Mouse (Mus musculus) heart, postnatal 10 days (tissue): ENCODE results near the gene Exoc3. TPM values are rescaled to one million over a fixed set of nuclear protein-coding genes. Genes with fewer than 3 reads are reported as not detected.

ENCODE experiments used
- DNase-seq, 2 experiments: peaks; one replicate each; pipeline ENCODE4 v3.0.0; 2021
- intact Hi-C: fragments of 180-260 bp; cut with DNase I; formaldehyde crosslinking; loops from one replicate; pipeline ENCODE4 v1.15.1; 2025
- total RNA-seq, 2 experiments: library from RNA; stranded (reverse); gene quantifications; 2 replicates each; pipeline ENCODE4 v1.2.3; 2021

The Exoc3 gene
- total RNA-seq, result 10 to 100 TPM; 54.4 to 57.3 TPM

- DNase-seq, result peak; percentile 94 to 95
- intact Hi-C loops, result loop anchor here (2.0 to 5.0 kb wide), 2 partner anchors 39 to 238 kb away; no protein-coding TSS in a partner anchor
Observed at GRCm38 (mm10) chr13:74208317-74208985, at the start of gene Exoc3. Gene Exoc3, minus strand, starts transcription at chr13:74208732.

- peak in 1 of 2 experiments; percentile 24 for DNase-seq
- intact Hi-C loops, result loop anchor here (5.0 kb wide), 1 partner anchor 39 kb away; the partner anchor contains the start of gene Exoc3
Observed at GRCm38 (mm10) chr13:74246494-74246893, 38.0 kb upstream of the Exoc3 start.

GRCm38 (mm10) chr13:74245899-74246231 is 37.3 kb upstream of the Exoc3 start:
- intact Hi-C loops, result loop anchor here (5.0 kb wide), 1 partner anchor 39 kb away; the partner anchor contains the start of gene Exoc3
- no peak for DNase-seq

GRCm38 (mm10) chr13:74245214-74245898 is 36.8 kb upstream of the Exoc3 start:
- intact Hi-C loops, result loop anchor here (5.0 kb wide), 1 partner anchor 38 kb away; the partner anchor contains the start of gene Exoc3
- DNase-seq, result peak; percentile 82 to 85

GRCm38 (mm10) chr13:74237574-74237973 is 29.0 kb upstream of the Exoc3 start:
- intact Hi-C loops, result no loop called here
- no peak for DNase-seq

- intact Hi-C loops, result no loop called here
- peak in 1 of 2 experiments; percentile 8 for DNase-seq
Observed at GRCm38 (mm10) chr13:74220659-74221058, 12.1 kb upstream of the Exoc3 start.

GRCm38 (mm10) chr13:74218441-74218840 is 9.9 kb upstream of the Exoc3 start:
- intact Hi-C loops, result no loop called here
- no peak for DNase-seq

GRCm38 (mm10) chr13:74208986-74209345 is 434 bp upstream of the Exoc3 start:
- DNase-seq, result no peak
- intact Hi-C loops, result loop anchor here (2.0 to 5.0 kb wide), 2 partner anchors 38 to 238 kb away; no protein-coding TSS in a partner anchor

- intact Hi-C loops, result no loop called here
- no peak for DNase-seq
Observed at GRCm38 (mm10) chr13:74196451-74196850, 12.1 kb downstream of the Exoc3 start.

- peak; percentile 21 to 28 for DNase-seq
- intact Hi-C loops, result loop anchor here (1.0 to 5.0 kb wide), 3 partner anchors 95 to 225 kb away; no protein-coding TSS in a partner anchor
Observed at GRCm38 (mm10) chr13:74192613-74193012, 15.9 kb downstream of the Exoc3 start.

- no peak for DNase-seq
- intact Hi-C loops, result loop anchor here (5.0 kb wide), 1 partner anchor 236 kb away; no protein-coding TSS in a partner anchor
Observed at GRCm38 (mm10) chr13:74183011-74183695, 25.4 kb downstream of the Exoc3 start.

GRCm38 (mm10) chr13:74172036-74172435 is 36.5 kb downstream of the Exoc3 start:
- intact Hi-C loops, result no loop called here
- no peak for DNase-seq

GRCm38 (mm10) chr13:74169446-74170164 is 38.9 kb downstream of the Exoc3 start:
- no peak for DNase-seq
- intact Hi-C loops, result loop anchor here (5.0 kb wide), 1 partner anchor 72 kb away; no protein-coding TSS in a partner anchor

GRCm38 (mm10) chr13:74167492-74167891 is 41.0 kb downstream of the Exoc3 start:
- peak; percentile 45 to 46 for DNase-seq
- intact Hi-C loops, result loop anchor here (5.0 kb wide), 1 partner anchor 70 kb away; no protein-coding TSS in a partner anchor

- DNase-seq, result no peak
- intact Hi-C loops, result loop anchor here (5.0 kb wide), 1 partner anchor 70 kb away; no protein-coding TSS in a partner anchor
Observed at GRCm38 (mm10) chr13:74167057-74167413, 41.5 kb downstream of the Exoc3 start.

GRCm38 (mm10) chr13:74166348-74167056 is 42.0 kb downstream of the Exoc3 start:
- DNase-seq, result peak; percentile 50 to 66
- intact Hi-C loops, result loop anchor here (5.0 kb wide), 1 partner anchor 69 kb away; no protein-coding TSS in a partner anchor

GRCm38 (mm10) chr13:74147327-74147726 is 61.2 kb downstream of the Exoc3 start:
- DNase-seq, result no peak
- intact Hi-C loops, result no loop called here

- no peak for DNase-seq
- intact Hi-C loops, result no loop called here
Observed at GRCm38 (mm10) chr13:74145983-74146622, 62.4 kb downstream of the Exoc3 start.
